8 mouse cellular contexts compared by ENCODE assay signal in genomic region chr17:84180715-84181501, GRCm38 (mm10). TPM values are rescaled to one million over a fixed set of nuclear protein-coding genes. Genes with fewer than 3 reads are reported as not detected.
DNase-seq lines count a peak whose midpoint lies in the region; ATAC-seq and TF ChIP-seq lines count a peak whose summit lies in the region.

No protein-coding gene starts in this region.

- H3K27ac ChIP-seq in ES-Bruce4 (ENCODE audit: insufficient read depth, low read length), result peak overlapping the region; percentile 57
- H3K27ac ChIP-seq in embryonic fibroblast, embryonic 13.5 days (ENCODE audit: insufficient read depth, low read length), result peak overlapping the region; percentile 96
- peak overlapping the region; percentile 92 for H3K27ac ChIP-seq in kidney, embryonic 15.5 days

- H3K4me2 ChIP-seq in kidney, embryonic 15.5 days, result peak overlapping the region; percentile 31; the same call in 1 of the 2 replicates

- peaks cover 5% of the 10 kb centered on the region; the same call in 1 of the 2 replicates for H3K36me3 ChIP-seq in ES-Bruce4 (ENCODE audit: control insufficient read depth, insufficient read depth, low read length, poor library complexity, severe bottlenecking)
- H3K36me3 ChIP-seq in kidney, embryonic 15.5 days, result peaks cover 7% of the 10 kb centered on the region; the same call in 1 of the 2 replicates

- no peaks in the 10 kb centered on the region for H3K9me3 ChIP-seq in ES-Bruce4 (replicated peaks; ENCODE audit: control insufficient read depth, insufficient read depth, low read length, poor library complexity, severe bottlenecking)
- no peaks in the 10 kb centered on the region for H3K9me3 ChIP-seq in kidney, embryonic 15.5 days (replicated peaks)

- TF ChIP-seq EP300 in ES-Bruce4 (IDR thresholded peaks at IDR 0.05; ENCODE audit: insufficient read depth, low read depth, low read length), result 0 out of 2 replicates have a peak, but pooled peaks have one; percentile 50

- peak; percentile 69 for DNase-seq in gastrocnemius, postnatal 25 days
- DNase-seq in gastrocnemius, postnatal 14 days, result no peak
- DNase-seq in lung, postnatal 14 days, result peak; percentile 64
- peak; percentile 88 to 95 for DNase-seq in thymus, adult 18-20 months
- no peak for DNase-seq in adipocyte (ENCODE audit: low spot score)

- H3K9ac ChIP-seq in ES-Bruce4 (ENCODE audit: low read depth, poor library complexity, severe bottlenecking), result no peak overlapping the region
- H3K9ac ChIP-seq in kidney, embryonic 15.5 days, result no peak overlapping the region; the same call in 1 of the 2 replicates

- ATAC-seq in kidney, embryonic 15.5 days (replicated peaks; ENCODE audit: low FRiP score), result peak; percentile 48

- H3K27me3 ChIP-seq in ES-Bruce4 (ENCODE audit: control insufficient read depth, insufficient read depth, low read length, poor library complexity, severe bottlenecking), result no peaks in the 10 kb centered on the region
- no peaks in the 10 kb centered on the region for H3K27me3 ChIP-seq in kidney, embryonic 15.5 days

- intact Hi-C loops in gastrocnemius, postnatal 14 days (cut with DNase I; ENCODE audit: low total_unique reads), result no loop called here

- no peak for TF ChIP-seq CTCF in ES-Bruce4 (IDR thresholded peaks at IDR 0.05; ENCODE audit: low read depth, low read length)
- TF ChIP-seq CTCF in embryonic fibroblast, embryonic 13.5 days (IDR thresholded peaks at IDR 0.05; ENCODE audit: borderline replicate concordance, insufficient read depth, low read length), result no peak

- H3K4me1 ChIP-seq in ES-Bruce4 (ENCODE audit: control insufficient read depth, insufficient read depth, low read length), result peaks cover 4% of the 10 kb centered on the region
- peaks cover 9% of the 10 kb centered on the region; the same call in 1 of the 2 replicates for H3K4me1 ChIP-seq in embryonic fibroblast, embryonic 13.5 days (ENCODE audit: control insufficient read depth, insufficient read depth, low read length)
- peaks cover 47% of the 10 kb centered on the region for H3K4me1 ChIP-seq in kidney, embryonic 15.5 days

- H3K4me3 ChIP-seq in ES-Bruce4 (ENCODE audit: low read depth, low read length), result peak overlapping the region; percentile 49
- no peak overlapping the region for H3K4me3 ChIP-seq in embryonic fibroblast, embryonic 13.5 days (ENCODE audit: insufficient read depth, low read length)
- no peak overlapping the region for H3K4me3 ChIP-seq in kidney, embryonic 15.5 days (replicated peaks)

- no peak for TF ChIP-seq POLR2A in ES-Bruce4 (IDR thresholded peaks at IDR 0.05; ENCODE audit: insufficient read depth, low read length)
- peak; percentile 29; the same call in 1 of the 2 replicates for TF ChIP-seq POLR2A in embryonic fibroblast, embryonic 13.5 days (IDR thresholded peaks at IDR 0.05; ENCODE audit: low read depth, low read length)

- 33% methylated on average over 11 of the region's 11 CpGs for WGBS in kidney, embryonic 15.5 days

RNA-seq across cellular contexts. Expression of gene Zfp36l2, which starts 6.8 kb away (rescaled TPM):
- total RNA-seq in gastrocnemius, postnatal 25 days (2021), result 10 to 100 TPM; 10.1 to 14.9 TPM
- total RNA-seq in gastrocnemius, postnatal 14 days (2021), result 10 to 100 TPM; 17.0 to 21.3 TPM
- polyA plus RNA-seq in ES-Bruce4 (2011; ENCODE audit: insufficient read depth, insufficient read length, low read depth, missing spikeins), result 38.2 and 38.4 TPM in 2 replicates
- 171 and 187 TPM in 2 replicates for polyA plus RNA-seq in embryonic fibroblast, embryonic 13.5 days (2011; ENCODE audit: insufficient read length, low read depth, missing spikeins)
- 13.7 and 14.7 TPM in 2 replicates for polyA plus RNA-seq in kidney, embryonic 15.5 days (2015; fragmentation: Nextera tagmentation; extraction: Ambion mirVana)

Comparison
In these comparisons a context has a peak if more than half of its experiments do, and no peak if none do; other contexts are left out.
1. DNase-seq: peak in gastrocnemius, postnatal 25 days (single experiment), lung, postnatal 14 days (single experiment) and thymus, adult 18-20 months (2 of 2); none in gastrocnemius, postnatal 14 days (single experiment) and adipocyte (single experiment).
2. Peak in every context shown above with its lines, with median percentiles within 50 percentile points of each other: H3K27ac ChIP-seq.